Mouse (Mus musculus): ENCODE data around the gene Galt. TPM values are rescaled to one million over a fixed set of nuclear protein-coding genes. Genes with fewer than 3 reads are reported as not detected.

Gene Galt
- 0.49 TPM for polyA plus RNA-seq (2014; fragmentation: Illumina TruSeq; extraction: RNeasy Lipid Tissue Mini Kit (QIAGEN cat#74804); ENCODE audit: low read depth, low replicate concordance)

GRCm38 (mm10) chr4:41754797-41755337 is at the start of gene Galt:
Gene Galt (plus strand): TSS chr4:41755228.

GRCm38 (mm10) chr4:41713197-41714067 is 41.6 kb upstream of the Galt start, which contains the start of gene Rpp25l:
Gene Rpp25l (minus strand): TSS chr4:41713534.

GRCm38 (mm10) chr4:41722918-41723351 is 32.1 kb upstream of the Galt start, which contains the start of gene Dctn3:
Gene Dctn3 (minus strand): TSS chr4:41723170.

GRCm38 (mm10) chr4:41731052-41731765 is 23.8 kb upstream of the Galt start, which contains the start of gene Arid3c:
Gene Arid3c (minus strand): TSS chr4:41731142.

GRCm38 (mm10) chr4:41755338-41756305 is 594 bp downstream of the Galt start, which contains the start of gene Sigmar1:
Gene Sigmar1 (minus strand): TSS chr4:41756157.

GRCm38 (mm10) chr4:41774002-41774401 is 19.0 kb downstream of the Galt start, which contains the start of gene Ccl27a:
Gene Ccl27a (minus strand): TSS chr4:41774247.

Other genes with a start within 250 kb of the Galt start
- gene 1110017D15Rik, start 237.9 kb upstream of the Galt start, polyA plus RNA-seq (2014; fragmentation: Illumina TruSeq; extraction: RNeasy Lipid Tissue Mini Kit (QIAGEN cat#74804); ENCODE audit: low read depth, low replicate concordance), result 211 TPM
- 5.2 TPM for gene Fam219a, start 185.7 kb upstream of the Galt start, polyA plus RNA-seq (2014; fragmentation: Illumina TruSeq; extraction: RNeasy Lipid Tissue Mini Kit (QIAGEN cat#74804); ENCODE audit: low read depth, low replicate concordance)
- gene Dnaic1, start 185.5 kb upstream of the Galt start, polyA plus RNA-seq (2014; fragmentation: Illumina TruSeq; extraction: RNeasy Lipid Tissue Mini Kit (QIAGEN cat#74804); ENCODE audit: low read depth, low replicate concordance), result 36.1 TPM
- gene Enho, start 114.9 kb upstream of the Galt start, polyA plus RNA-seq (2014; fragmentation: Illumina TruSeq; extraction: RNeasy Lipid Tissue Mini Kit (QIAGEN cat#74804); ENCODE audit: low read depth, low replicate concordance), result 0.17 TPM
- gene Cntfr, start 58.1 kb upstream of the Galt start, polyA plus RNA-seq (2014; fragmentation: Illumina TruSeq; extraction: RNeasy Lipid Tissue Mini Kit (QIAGEN cat#74804); ENCODE audit: low read depth, low replicate concordance), result not detected
- 4.1 TPM for gene Il11ra1, start 55.2 kb upstream of the Galt start, polyA plus RNA-seq (2014; fragmentation: Illumina TruSeq; extraction: RNeasy Lipid Tissue Mini Kit (QIAGEN cat#74804); ENCODE audit: low read depth, low replicate concordance)
- not detected for gene Rpp25l, start 41.7 kb upstream of the Galt start, polyA plus RNA-seq (2014; fragmentation: Illumina TruSeq; extraction: RNeasy Lipid Tissue Mini Kit (QIAGEN cat#74804); ENCODE audit: low read depth, low replicate concordance)
- 23.1 TPM for gene Dctn3, start 32.1 kb upstream of the Galt start, polyA plus RNA-seq (2014; fragmentation: Illumina TruSeq; extraction: RNeasy Lipid Tissue Mini Kit (QIAGEN cat#74804); ENCODE audit: low read depth, low replicate concordance)
- gene Arid3c, start 24.1 kb upstream of the Galt start, polyA plus RNA-seq (2014; fragmentation: Illumina TruSeq; extraction: RNeasy Lipid Tissue Mini Kit (QIAGEN cat#74804); ENCODE audit: low read depth, low replicate concordance), result not detected
- gene Sigmar1, start 929 bp downstream of the Galt start, polyA plus RNA-seq (2014; fragmentation: Illumina TruSeq; extraction: RNeasy Lipid Tissue Mini Kit (QIAGEN cat#74804); ENCODE audit: low read depth, low replicate concordance), result 7.2 TPM
- 25.9 TPM for gene Ccl27a, start 19.0 kb downstream of the Galt start, polyA plus RNA-seq (2014; fragmentation: Illumina TruSeq; extraction: RNeasy Lipid Tissue Mini Kit (QIAGEN cat#74804); ENCODE audit: low read depth, low replicate concordance)
- not detected for gene Gm21541, start 148.4 kb downstream of the Galt start, polyA plus RNA-seq (2014; fragmentation: Illumina TruSeq; extraction: RNeasy Lipid Tissue Mini Kit (QIAGEN cat#74804); ENCODE audit: low read depth, low replicate concordance)
- 25.3 TPM for gene Gm20878, start 186.3 kb downstream of the Galt start, polyA plus RNA-seq (2014; fragmentation: Illumina TruSeq; extraction: RNeasy Lipid Tissue Mini Kit (QIAGEN cat#74804); ENCODE audit: low read depth, low replicate concordance)
- 36.3 TPM for gene Fam205a4, start 210.8 kb downstream of the Galt start, polyA plus RNA-seq (2014; fragmentation: Illumina TruSeq; extraction: RNeasy Lipid Tissue Mini Kit (QIAGEN cat#74804); ENCODE audit: low read depth, low replicate concordance)